Mouse (Mus musculus) thymus, postnatal 10 days (tissue): Measurements from ENCODE around the gene Usp50.

Experiments used
- DNase-seq, 2 experiments: peaks; one replicate each; pipeline ENCODE4 v3.0.0; 2021; ENCODE audit warnings: low spot score in 2 of 2

The Usp50 gene

GRCm38 (mm10) chr2:126783370-126783769 is at the start of gene Usp50:
Gene Usp50 (minus strand): TSS chr2:126783470.
- DNase-seq, result no peak

- DNase-seq, result no peak
Measured at GRCm38 (mm10) chr2:126817414-126817813, 34.1 kb upstream of the Usp50 start.

GRCm38 (mm10) chr2:126816644-126817347 is 33.5 kb upstream of the Usp50 start:
- DNase-seq, result no peak

GRCm38 (mm10) chr2:126815822-126816221 is 32.6 kb upstream of the Usp50 start:
- no peak for DNase-seq

GRCm38 (mm10) chr2:126801980-126802379 is 18.7 kb upstream of the Usp50 start:
- DNase-seq, result no peak

GRCm38 (mm10) chr2:126798455-126798854 is 15.2 kb upstream of the Usp50 start:
- DNase-seq, result no peak

- DNase-seq, result no peak
Measured at GRCm38 (mm10) chr2:126795708-126796107, 12.4 kb upstream of the Usp50 start.

GRCm38 (mm10) chr2:126792611-126793010 is 9.3 kb upstream of the Usp50 start:
- no peak for DNase-seq

- DNase-seq, result no peak
Measured at GRCm38 (mm10) chr2:126787721-126788342, 4.6 kb upstream of the Usp50 start.

- no peak for DNase-seq
Measured at GRCm38 (mm10) chr2:126782433-126782832, 837 bp downstream of the Usp50 start.

- no peak for DNase-seq
Measured at GRCm38 (mm10) chr2:126781478-126781877, 1.8 kb downstream of the Usp50 start.

GRCm38 (mm10) chr2:126780286-126780685 is 3.0 kb downstream of the Usp50 start:
- no peak for DNase-seq

- DNase-seq, result no peak
Measured at GRCm38 (mm10) chr2:126778806-126779205, 4.5 kb downstream of the Usp50 start.

- DNase-seq, result no peak
Measured at GRCm38 (mm10) chr2:126776416-126776815, 6.9 kb downstream of the Usp50 start.

- no peak for DNase-seq
Measured at GRCm38 (mm10) chr2:126775951-126776350, 7.3 kb downstream of the Usp50 start.

- no peak for DNase-seq
Measured at GRCm38 (mm10) chr2:126772217-126772616, 11.1 kb downstream of the Usp50 start.

GRCm38 (mm10) chr2:126769431-126770181 is 13.7 kb downstream of the Usp50 start:
- DNase-seq, result no peak

GRCm38 (mm10) chr2:126768194-126768593 is 15.1 kb downstream of the Usp50 start:
- no peak for DNase-seq

- DNase-seq, result no peak
Measured at GRCm38 (mm10) chr2:126767599-126767998, 15.7 kb downstream of the Usp50 start.

- DNase-seq, result no peak
Measured at GRCm38 (mm10) chr2:126765867-126766582, 17.2 kb downstream of the Usp50 start.

GRCm38 (mm10) chr2:126759351-126759750 is 23.9 kb downstream of the Usp50 start:
- DNase-seq, result no peak

- no peak for DNase-seq
Measured at GRCm38 (mm10) chr2:126755664-126756063, 27.6 kb downstream of the Usp50 start.
